Mouse (Mus musculus) heart, embryonic 11.5 days (tissue): Measurements from ENCODE around the gene Syk. TPM values are rescaled to one million over a fixed set of nuclear protein-coding genes. Genes with fewer than 3 reads are reported as not detected.

Experiments used
- ATAC-seq: fragments of 200-750 bp; cut with Nextera tagmentation; replicated peaks from 2 replicates; pipeline ENCODE4 v1.8.0; 2017; ENCODE audit warnings: moderate library complexity; ENCODE audit not compliant: insufficient number of reproducible peaks, low FRiP score, low TSS enrichment
- H3K27ac ChIP-seq: fragments of 300-500 bp; sonication (generic); 2 replicates; pipeline ENCODE4 v1.5.1; 2014; ENCODE audit warnings: mild to moderate bottlenecking, low read depth, low read length
- H3K27me3 ChIP-seq: fragments of 300-500 bp; sonication (generic); 2 replicates; pipeline ENCODE4 v1.6.1; 2014; ENCODE audit warnings: mild to moderate bottlenecking, low read length, mixed read lengths; ENCODE audit not compliant: control insufficient read depth, insufficient read depth
- H3K36me3 ChIP-seq: fragments of 300-500 bp; sonication (generic); 2 replicates; pipeline ENCODE4 v1.6.1; 2014; ENCODE audit warnings: mild to moderate bottlenecking, low read length, moderate library complexity, mixed read lengths; ENCODE audit not compliant: control insufficient read depth, insufficient read depth
- H3K4me1 ChIP-seq: fragments of 300-500 bp; sonication (generic); 2 replicates; pipeline ENCODE4 v1.6.1; 2014; ENCODE audit warnings: low read length; ENCODE audit not compliant: control insufficient read depth, insufficient read depth
- H3K4me2 ChIP-seq: fragments of 300-500 bp; sonication (generic); 2 replicates; pipeline ENCODE4 v1.6.1; 2014; ENCODE audit warnings: mild to moderate bottlenecking, moderate library complexity
- H3K4me3 ChIP-seq: fragments of 300-500 bp; sonication (generic); 2 replicates; pipeline ENCODE4 v1.5.1; 2014; ENCODE audit warnings: low read depth, low read length
- H3K9ac ChIP-seq: fragments of 300-500 bp; sonication (generic); 2 replicates; pipeline ENCODE4 v1.6.1; 2014; ENCODE audit warnings: mild to moderate bottlenecking, low read depth, low read length, moderate library complexity
- H3K9me3 ChIP-seq: fragments of 300-500 bp; sonication (generic); replicated peaks from 2 replicates; pipeline ENCODE4 v1.6.1; 2016; ENCODE audit warnings: low read length; ENCODE audit not compliant: control insufficient read depth
- WGBS: fragments of 180-500 bp; shearing (Covaris S2); extraction: QIAGEN DNeasy Blood & Tissue Kit; methylation state at CpG from one replicate; pipeline ENCODE4 v1.1.7; 2014; ENCODE audit not compliant: insufficient replicate concordance; 5-methylcytosine and 5-hydroxymethylcytosine counted together
- polyA plus RNA-seq: library from polyadenylated mRNA; unstranded; fragments of >200 nt; fragmentation: Nextera tagmentation; extraction: Ambion mirVana; gene quantifications from 2 replicates; pipeline ENCODE4 v1.2.1, GENCODE M21; 2014

Gene Syk
- polyA plus RNA-seq, 1 experiment from 2014 or later = 6.4 TPM

DNA sequence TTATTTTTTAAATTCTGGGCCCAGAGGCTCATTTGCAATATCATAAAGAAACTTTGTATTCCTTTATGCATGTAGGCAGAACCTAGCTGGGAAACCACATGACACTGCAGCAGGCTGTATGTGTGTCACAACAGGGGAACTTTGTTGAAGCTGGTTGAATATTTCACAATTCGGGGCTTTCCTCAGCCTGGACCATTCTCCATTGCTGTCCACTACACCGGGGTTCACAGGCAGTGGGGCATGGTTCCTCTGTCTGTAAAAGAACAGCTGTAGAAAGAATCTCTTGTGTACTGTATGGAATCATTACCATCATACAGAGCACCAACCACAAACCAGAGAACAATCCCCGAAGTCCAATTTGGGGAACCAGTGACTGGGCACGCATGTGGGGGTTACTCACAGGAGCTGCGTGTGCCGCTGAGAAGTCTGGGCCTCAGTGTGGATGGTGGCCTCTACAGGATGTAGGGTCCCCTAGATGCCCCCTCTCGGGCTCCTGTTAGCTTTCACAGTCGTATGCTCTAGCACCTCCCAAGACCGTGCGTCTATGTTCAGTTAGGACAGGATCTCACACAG, 53.3 kb downstream of the Syk start:
- Histone ChIP-seq H3K4me3 (no peak overlapping the region), H3K36me3 (peaks cover 2% of the 10 kb centered on the region; the same call in 1 of the 2 replicates), H3K27me3 (no peaks in the 10 kb centered on the region), H3K9ac (no peak overlapping the region), H3K9me3 (no peaks in the 10 kb centered on the region), H3K4me1 (no peaks in the 10 kb centered on the region), H3K27ac (no peak overlapping the region), H3K4me2 (no peak overlapping the region)
- ATAC-seq = no peak
- WGBS = 83% methylated on average over 10 of the region's 10 CpGs

GRCm38 (mm10) chr13:52646566-52646965, 63.6 kb downstream of the Syk start:
- 60% methylated on average over 3 of the region's 3 CpGs for WGBS
- no peak overlapping the region for H3K4me3 ChIP-seq
- no peak overlapping the region for H3K4me2 ChIP-seq
- H3K36me3 ChIP-seq = peaks cover 8% of the 10 kb centered on the region; the same call in 1 of the 2 replicates
- no peaks in the 10 kb centered on the region for H3K27me3 ChIP-seq
- H3K27ac ChIP-seq = no peak overlapping the region
- no peak overlapping the region for H3K9ac ChIP-seq
- H3K4me1 ChIP-seq = no peaks in the 10 kb centered on the region
- H3K9me3 ChIP-seq = no peaks in the 10 kb centered on the region
- ATAC-seq = no peak

DNA sequence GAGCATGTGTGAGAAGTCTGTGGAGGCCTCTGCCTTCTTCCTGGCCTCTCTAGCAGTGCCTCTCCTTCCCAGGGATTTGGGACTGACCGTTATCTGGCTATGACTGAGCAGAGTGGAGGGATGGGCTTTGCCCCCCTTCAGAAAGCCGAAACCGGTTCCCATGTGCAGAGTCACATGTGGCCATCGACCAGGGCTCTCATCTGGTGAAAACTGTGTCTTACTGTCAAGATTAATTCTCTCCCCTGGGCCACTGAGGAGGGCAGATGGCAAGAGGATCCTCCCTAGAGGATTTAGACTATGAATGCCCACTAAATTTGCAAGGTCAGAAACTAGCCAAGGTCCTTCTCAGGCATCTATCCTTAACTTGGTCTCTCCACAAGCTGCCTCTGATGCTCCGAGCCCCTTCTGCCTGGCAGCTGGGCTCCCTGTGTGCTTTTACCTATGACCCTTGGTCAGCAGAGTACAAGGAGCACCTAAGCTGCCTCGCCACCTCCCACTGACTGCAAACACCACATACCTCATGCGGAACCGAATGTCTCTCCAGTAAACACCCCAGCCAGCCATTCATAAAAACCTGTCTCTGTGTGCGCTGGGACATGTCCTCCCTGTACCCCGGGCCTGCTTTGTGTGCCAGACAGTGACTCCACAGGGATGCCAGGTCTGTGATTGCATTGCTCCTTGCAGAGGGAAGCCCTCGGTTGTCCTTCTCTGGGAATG, 65.2 kb downstream of the Syk start:
- H3K27ac ChIP-seq = no peak overlapping the region
- H3K4me2 ChIP-seq = no peak overlapping the region
- H3K9me3 ChIP-seq = no peaks in the 10 kb centered on the region
- H3K4me1 ChIP-seq = no peaks in the 10 kb centered on the region
- peaks cover 8% of the 10 kb centered on the region; the same call in 1 of the 2 replicates for H3K36me3 ChIP-seq
- no peak overlapping the region for H3K4me3 ChIP-seq
- ATAC-seq = no peak
- 73% methylated on average over 11 of the region's 11 CpGs for WGBS
- no peak overlapping the region for H3K9ac ChIP-seq
- no peaks in the 10 kb centered on the region for H3K27me3 ChIP-seq

GRCm38 (mm10) chr13:52649791-52650418, 66.9 kb downstream of the Syk start:
- peaks cover 5% of the 10 kb centered on the region; the same call in 1 of the 2 replicates for H3K36me3 ChIP-seq
- no peak overlapping the region for H3K4me3 ChIP-seq
- no peak overlapping the region for H3K27ac ChIP-seq
- H3K9ac ChIP-seq = no peak overlapping the region
- no peaks in the 10 kb centered on the region for H3K4me1 ChIP-seq
- no peak for ATAC-seq
- H3K9me3 ChIP-seq = no peaks in the 10 kb centered on the region
- no peak overlapping the region for H3K4me2 ChIP-seq
- 89% methylated on average over 6 of the region's 6 CpGs for WGBS
- peaks cover 4% of the 10 kb centered on the region; the same call in 1 of the 2 replicates for H3K27me3 ChIP-seq

DNA sequence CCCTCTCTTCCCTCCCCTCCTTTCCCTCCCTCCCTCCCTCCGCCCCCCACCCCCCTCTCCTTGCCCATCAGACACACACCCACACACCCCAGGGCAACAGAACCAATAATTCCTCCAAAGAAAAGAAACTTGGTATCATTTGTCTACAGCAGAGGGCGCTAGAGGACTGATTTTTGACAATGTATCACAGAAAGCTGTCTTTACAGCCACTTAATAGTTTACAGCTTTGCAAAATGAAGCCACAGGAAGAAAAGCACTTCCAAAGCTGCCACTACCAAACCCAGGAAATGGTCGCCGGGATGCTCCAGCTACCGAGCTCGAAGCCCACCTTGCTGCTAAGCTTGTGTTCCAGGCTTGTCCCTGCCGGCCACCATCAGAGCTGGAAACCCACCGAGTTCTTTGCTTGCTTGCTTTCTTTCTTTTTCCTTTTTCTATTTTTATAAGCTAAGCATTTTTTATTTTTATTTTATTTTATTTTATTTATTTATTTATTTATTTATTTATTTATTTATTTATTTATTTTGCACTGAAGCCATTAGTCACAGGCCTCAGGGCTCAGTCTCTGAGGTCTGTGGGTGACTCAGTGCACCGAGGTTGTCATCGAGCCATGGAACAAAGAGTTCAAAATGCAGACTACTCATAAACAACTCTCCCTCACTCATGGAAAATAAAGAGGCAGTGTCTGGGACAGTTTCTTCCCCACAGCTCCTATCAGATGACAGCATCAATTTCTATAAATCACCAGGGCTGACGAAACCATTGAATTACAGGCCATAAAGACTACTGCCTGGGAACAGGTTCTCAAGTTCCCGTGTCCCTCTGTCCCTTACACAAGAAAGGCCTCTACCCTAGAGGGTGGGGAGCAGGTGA, 68.6 kb downstream of the Syk start:
- no peak overlapping the region for H3K27ac ChIP-seq
- H3K4me1 ChIP-seq = no peaks in the 10 kb centered on the region
- peaks cover 12% of the 10 kb centered on the region for H3K27me3 ChIP-seq
- no peak overlapping the region for H3K4me2 ChIP-seq
- no peak for ATAC-seq
- 51% methylated on average over 11 of the region's 12 CpGs for WGBS
- H3K9me3 ChIP-seq = no peaks in the 10 kb centered on the region
- H3K9ac ChIP-seq = no peak overlapping the region
- H3K36me3 ChIP-seq = no peaks in the 10 kb centered on the region
- no peak overlapping the region for H3K4me3 ChIP-seq

DNA sequence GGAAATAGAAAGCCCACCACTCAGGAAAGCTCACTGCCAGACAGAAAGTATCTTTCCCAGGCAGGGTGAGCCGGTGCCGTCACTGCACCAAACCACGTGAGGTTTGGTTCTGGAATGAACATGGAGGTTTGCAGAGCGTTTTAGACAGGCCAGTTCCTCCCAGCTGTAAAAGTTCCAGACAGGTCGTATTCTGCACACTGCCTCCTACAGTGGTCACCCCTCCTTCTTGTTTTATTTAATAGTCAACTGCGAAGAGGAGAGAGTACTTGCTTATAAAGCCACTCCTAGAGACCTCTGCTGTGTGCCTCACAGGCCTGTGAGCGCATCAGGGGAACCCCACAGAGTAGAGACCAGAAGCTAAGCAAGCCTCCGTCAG, 69.3 kb downstream of the Syk start:
- no peak overlapping the region for H3K27ac ChIP-seq
- no peaks in the 10 kb centered on the region for H3K9me3 ChIP-seq
- H3K36me3 ChIP-seq = no peaks in the 10 kb centered on the region
- H3K9ac ChIP-seq = no peak overlapping the region
- H3K4me3 ChIP-seq = no peak overlapping the region
- no peaks in the 10 kb centered on the region for H3K4me1 ChIP-seq
- H3K4me2 ChIP-seq = no peak overlapping the region
- 85% methylated on average over 8 of the region's 8 CpGs for WGBS
- peaks cover 17% of the 10 kb centered on the region for H3K27me3 ChIP-seq
- ATAC-seq = no peak

- H3K36me3 ChIP-seq = no peaks in the 10 kb centered on the region
- H3K4me1 ChIP-seq = no peaks in the 10 kb centered on the region
- H3K9me3 ChIP-seq = no peaks in the 10 kb centered on the region
- no peak for ATAC-seq
- 74% methylated on average over 12 of the region's 12 CpGs for WGBS
- peaks cover 18% of the 10 kb centered on the region for H3K27me3 ChIP-seq
- H3K9ac ChIP-seq = no peak overlapping the region
- H3K4me3 ChIP-seq = no peak overlapping the region
- H3K4me2 ChIP-seq = no peak overlapping the region
- H3K27ac ChIP-seq = no peak overlapping the region
Observed at GRCm38 (mm10) chr13:52654081-52654829, 71.3 kb downstream of the Syk start.

DNA sequence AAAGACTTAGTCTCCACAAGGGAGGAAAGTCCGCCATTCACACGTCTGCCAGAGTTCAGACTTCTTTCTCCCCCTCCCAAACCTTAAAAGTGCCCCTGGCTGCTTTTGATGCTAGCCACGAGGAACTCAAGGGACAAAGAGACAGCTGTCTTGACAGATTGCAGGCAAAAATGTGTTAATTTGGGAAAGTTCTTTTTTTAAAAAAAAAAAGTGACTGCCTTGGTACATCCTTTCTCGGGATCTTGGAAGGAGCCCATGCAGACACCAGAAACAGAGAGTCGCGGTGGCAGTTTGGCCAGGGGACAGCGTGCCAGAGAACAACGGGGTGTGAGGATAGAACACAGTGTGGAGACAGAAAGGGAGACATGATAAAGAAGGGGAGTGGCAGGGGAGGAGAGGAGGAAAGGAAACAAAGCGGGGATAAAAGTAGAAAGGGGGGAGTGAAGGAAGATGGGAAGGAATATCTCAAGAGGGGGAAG, 71.9 kb downstream of the Syk start:
- WGBS = 31% methylated on average over 9 of the region's 9 CpGs
- ATAC-seq = no peak
- no peak overlapping the region for H3K27ac ChIP-seq

More for the DNA sequence above, 71.9 kb downstream of the Syk start:
- Histone ChIP-seq H3K27me3 (peaks cover 18% of the 10 kb centered on the region), H3K36me3 (no peaks in the 10 kb centered on the region), H3K4me2 (no peak overlapping the region), H3K4me1 (no peaks in the 10 kb centered on the region), H3K4me3 (no peak overlapping the region), H3K9me3 (no peaks in the 10 kb centered on the region), H3K9ac (no peak overlapping the region)
